Mouse (Mus musculus) cortical plate, adult 2 months (tissue): ENCODE results near the gene Usp12.

Experiments
- CTCF ChIP-seq: fragments of 200-500 bp; IDR thresholded peaks from 2 replicates; pipeline ENCODE4 v1.5.1; 2011; ENCODE audit warnings: mild to moderate bottlenecking, control low read depth, low read length; ENCODE audit not compliant: insufficient read depth; ENCODE audit errors: extremely low read depth
- POLR2A ChIP-seq: fragments of 200-500 bp; IDR thresholded peaks from 2 replicates; pipeline ENCODE4 v1.6.1; 2011; ENCODE audit warnings: mild to moderate bottlenecking, low read length, control low read depth; ENCODE audit not compliant: insufficient read depth; ENCODE audit errors: extremely low read depth

DNA sequence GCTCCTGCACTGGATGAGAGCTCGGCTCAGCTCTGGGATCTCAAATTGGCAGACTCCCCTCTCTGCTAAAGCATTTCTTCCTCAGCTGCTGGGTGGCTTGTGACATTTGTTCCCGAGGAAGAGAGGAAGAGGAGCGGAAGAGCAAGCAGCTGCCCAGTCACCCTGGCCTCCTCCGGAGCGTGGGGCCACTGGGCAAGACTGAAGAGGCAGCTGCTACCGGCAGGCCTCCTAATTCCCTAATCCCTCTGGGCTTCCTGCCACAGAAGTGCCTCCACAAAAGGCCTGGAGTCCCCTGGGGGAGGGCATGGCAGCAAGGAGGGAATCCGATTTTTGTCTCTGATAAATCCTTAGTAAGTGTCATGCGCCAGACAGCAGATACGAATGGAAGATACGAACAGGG, 81.7 kb downstream of the Usp12 start:
- TF ChIP-seq CTCF (no peak), POLR2A (no peak)
